Mouse (Mus musculus) left cerebral cortex, adult 2 months (tissue): Measurements from ENCODE around the gene Serpina3g. TPM values are rescaled to one million over a fixed set of nuclear protein-coding genes. Genes with fewer than 3 reads are reported as not detected.

Experiments
- DNase-seq, 2 experiments: peaks; one replicate each; pipeline ENCODE4 v3.0.0; 2021 to 2022; ENCODE audit warnings: low spot score in 2 of 2, mixed read lengths in 1 of 2; ENCODE audit errors: extremely low spot score in 1 of 2
- H3K27ac ChIP-seq: fragments of 200-600 bp; 2 replicates; pipeline ENCODE4 v1.8.1; 2022
- H3K4me3 ChIP-seq: fragments of 200-600 bp; 2 replicates; pipeline ENCODE4 v1.8.1; 2022
- CTCF ChIP-seq: fragments of 200-600 bp; IDR thresholded peaks from 2 replicates; pipeline ENCODE4 v1.8.1; 2022; ENCODE audit warnings: antibody characterized with exemption, mild to moderate bottlenecking, moderate library complexity
- intact Hi-C: fragments of 180-260 bp; cut with DNase I; formaldehyde crosslinking; loops from one replicate; pipeline ENCODE4 v1.15.1; 2025
- total RNA-seq, 2 experiments: library from RNA; stranded (reverse); gene quantifications; 2 replicates each; pipeline ENCODE4 v1.2.3; 2021

Gene Serpina3g
- total RNA-seq, 2 experiments from 2014 or later = not detected

DNA sequence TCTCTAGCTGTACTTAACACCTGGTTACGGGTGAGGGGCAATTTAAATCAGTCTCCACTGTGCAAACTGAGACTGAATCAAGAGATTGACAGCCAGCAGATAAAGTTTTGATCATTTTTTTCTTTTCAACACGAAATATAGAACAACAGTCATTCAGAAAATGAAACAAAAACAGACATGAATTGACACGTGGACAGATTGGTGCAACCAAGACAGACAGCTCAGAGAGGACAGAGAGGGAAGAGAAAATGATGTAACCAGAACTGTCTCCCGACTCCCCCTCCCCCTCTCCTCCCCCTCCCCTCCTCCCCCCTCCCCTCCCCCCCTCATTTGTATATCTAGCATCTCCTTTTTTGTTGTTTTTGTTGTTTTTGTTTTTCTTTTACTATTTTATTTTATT lies 53.8 kb downstream of the Serpina3g start:
- no peak for DNase-seq
- intact Hi-C loops = no loop called here
- no peak for TF ChIP-seq CTCF
- no peak overlapping the region for H3K4me3 ChIP-seq
- H3K27ac ChIP-seq = no peak overlapping the region

Other genes starting within 250 kb of the Serpina3g start
- not detected for gene Serpina11, start 246.3 kb upstream of the Serpina3g start, total RNA-seq
- gene Serpina9, start 222.5 kb upstream of the Serpina3g start, total RNA-seq = 1 to 10 TPM; 1.0 to 3.7 TPM
- not detected for gene Serpina12, start 191.8 kb upstream of the Serpina3g start, total RNA-seq
- not detected for gene Serpina5, start 135.1 kb upstream of the Serpina3g start, total RNA-seq
- gene Serpina3a, start 123.5 kb upstream of the Serpina3g start, total RNA-seq = not detected
- gene Serpina3b, start 108.2 kb upstream of the Serpina3g start, total RNA-seq = not detected
- gene Serpina3c, start 82.4 kb upstream of the Serpina3g start, total RNA-seq = not detected
- not detected for gene Serpina3f, start 21.7 kb upstream of the Serpina3g start, total RNA-seq
- under 1 TPM in 1 of 2 experiments, not detected in 1; 0.19 TPM for gene Serpina3i, start 26.9 kb downstream of the Serpina3g start, total RNA-seq
- gene Serpina3j, start 78.3 kb downstream of the Serpina3g start, total RNA-seq = not detected
- gene Serpina3k, start 102.2 kb downstream of the Serpina3g start, total RNA-seq = not detected
- gene Serpina3m, start 102.2 kb downstream of the Serpina3g start, total RNA-seq = not detected
- 10 to 100 TPM; 13.5 to 13.6 TPM for gene Serpina3n, start 170.5 kb downstream of the Serpina3g start, total RNA-seq
- not detected for gene Gsc, start 237.1 kb downstream of the Serpina3g start, total RNA-seq